Mouse (Mus musculus): ENCODE data around the gene Zfp61. TPM values are rescaled to one million over a fixed set of nuclear protein-coding genes. Genes with fewer than 3 reads are reported as not detected.
A peak's percentile ranks its signal among the peaks of the same experiment; 100 is the strongest.

The Zfp61 gene
- total and polyA plus RNA-seq, 3 experiments, result 9.9 to 15.3 TPM; not detected in 1

- no peaks in the 10 kb centered on the region for H3K36me3 ChIP-seq (ENCODE audit: control insufficient read depth in 1 of 2, insufficient read depth in 2 of 2, low read length in 2 of 2)
- no peaks in the 10 kb centered on the region for H3K9me3 ChIP-seq (replicated peaks; ENCODE audit: insufficient read depth, low read length)
- peaks cover 0 to 6% of the 10 kb centered on the region in 2 experiments; a peak in 2 of 4 replicates for H3K27me3 ChIP-seq (ENCODE audit: control insufficient read depth in 1 of 2, insufficient read depth in 2 of 2, low read length in 2 of 2)
- H3K27ac ChIP-seq (ENCODE audit: control insufficient read depth, low read depth, low read length), result no peak overlapping the region
- H3K9ac ChIP-seq (ENCODE audit: control insufficient read depth, low read depth, low read length, poor library complexity, severe bottlenecking), result no peak overlapping the region
- H3K79me2 ChIP-seq (ENCODE audit: control insufficient read depth, insufficient read depth, low read length, poor library complexity), result no peaks in the 10 kb centered on the region
- H3K4me1 ChIP-seq (ENCODE audit: control insufficient read depth in 1 of 2, insufficient read depth in 2 of 2, low read length in 2 of 2), result no peaks in the 10 kb centered on the region
- H3K4me3 ChIP-seq (ENCODE audit: control insufficient read depth in 1 of 2, insufficient read depth in 1 of 2, low read depth in 2 of 2, low read length in 2 of 2), result no peak overlapping the region
- TF ChIP-seq ETS1 (IDR thresholded peaks at IDR 0.05; ENCODE audit: low read depth, low read length) (no peak), MXI1 (IDR thresholded peaks at IDR 0.05; ENCODE audit: low read depth, low read length) (no peak), TAL1 (IDR thresholded peaks at IDR 0.05; ENCODE audit: low read length) (no peak), CTCF (IDR thresholded peaks at IDR 0.05 in 2 of 3, conservative IDR thresholded peaks at IDR 0.05 in 1 of 3; ENCODE audit: control insufficient read depth in 1 of 3, insufficient read depth in 1 of 3, low read depth in 2 of 3, low read length in 3 of 3, poor library complexity in 1 of 3, severe bottlenecking in 1 of 3) (peak; percentile 18 to 58 (median 43); a peak in 5 of 6 replicates), CHD1 (IDR thresholded peaks at IDR 0.05; ENCODE audit: low read depth, low read length) (no peak), E2F4 (IDR thresholded peaks at IDR 0.05; ENCODE audit: borderline replicate concordance, low read depth, low read length) (no peak), ZC3H11A (IDR thresholded peaks at IDR 0.05; ENCODE audit: low read depth, low read length) (no peak), POLR2AphosphoS5 (IDR thresholded peaks at IDR 0.05; ENCODE audit: borderline replicate concordance, low read depth, low read length) (no peak), MYC (IDR thresholded peaks at IDR 0.05; ENCODE audit: low read depth, low read length) (no peak), NRF1 (IDR thresholded peaks at IDR 0.05; ENCODE audit: insufficient read depth, low read depth, low read length, poor library complexity, severe bottlenecking) (no peak), GABPA (IDR thresholded peaks at IDR 0.05; ENCODE audit: low read depth, low read length) (no peak), TCF12 (IDR thresholded peaks at IDR 0.05; ENCODE audit: low read depth, low read length) (no peak), ZMIZ1 (IDR thresholded peaks at IDR 0.05; ENCODE audit: low read depth, low read length) (no peak), MAFK (IDR thresholded peaks at IDR 0.05; ENCODE audit: borderline replicate concordance, low read depth, low read length) (no peak), ELF1 (IDR thresholded peaks at IDR 0.05; ENCODE audit: low read depth, low read length) (no peak), EP300 (IDR thresholded peaks at IDR 0.05; ENCODE audit: low read depth in 1 of 2, low read length in 2 of 2) (no peak), RAD21 (IDR thresholded peaks at IDR 0.05; ENCODE audit: low read depth, low read length) (peak; percentile 14)
- DNase-seq (ENCODE audit: low read depth, low spot score), result no peak
Measured at GRCm38 (mm10) chr7:24346444-24346843, 45.4 kb upstream of the Zfp61 start.

GRCm38 (mm10) chr7:24343701-24344272 lies 42.8 kb upstream of the Zfp61 start:
- Histone ChIP-seq H3K79me2 (ENCODE audit: control insufficient read depth, insufficient read depth, low read length, poor library complexity) (no peaks in the 10 kb centered on the region), H3K27ac (ENCODE audit: control insufficient read depth, low read depth, low read length) (no peak overlapping the region), H3K9me3 (replicated peaks; ENCODE audit: insufficient read depth, low read length) (no peaks in the 10 kb centered on the region), H3K9ac (ENCODE audit: control insufficient read depth, low read depth, low read length, poor library complexity, severe bottlenecking) (no peak overlapping the region), H3K27me3 (ENCODE audit: control insufficient read depth in 1 of 2, insufficient read depth in 2 of 2, low read length in 2 of 2) (peaks cover 0 to 3% of the 10 kb centered on the region in 2 experiments; a peak in 2 of 4 replicates), H3K36me3 (ENCODE audit: control insufficient read depth in 1 of 2, insufficient read depth in 2 of 2, low read length in 2 of 2) (no peaks in the 10 kb centered on the region), H3K4me3 (ENCODE audit: control insufficient read depth in 1 of 2, insufficient read depth in 1 of 2, low read depth in 2 of 2, low read length in 2 of 2) (no peak overlapping the region), H3K4me1 (ENCODE audit: control insufficient read depth in 1 of 2, insufficient read depth in 2 of 2, low read length in 2 of 2) (no peaks in the 10 kb centered on the region)
- no peak for DNase-seq (ENCODE audit: low read depth, low spot score)
- TF ChIP-seq POLR2AphosphoS2 (IDR thresholded peaks at IDR 0.05; ENCODE audit: low read length) (no peak), RAD21 (IDR thresholded peaks at IDR 0.05; ENCODE audit: low read depth, low read length) (no peak), BHLHE40 (IDR thresholded peaks at IDR 0.05; ENCODE audit: borderline replicate concordance, low read depth, low read length) (no peak), MYB (IDR thresholded peaks at IDR 0.05; ENCODE audit: low read depth, low read length) (no peak), MYC (IDR thresholded peaks at IDR 0.05; ENCODE audit: low read depth, low read length) (no peak), MAX (IDR thresholded peaks at IDR 0.05; ENCODE audit: low read length) (no peak), USF2 (IDR thresholded peaks at IDR 0.05; ENCODE audit: borderline replicate concordance in 1 of 2, insufficient read depth in 1 of 2, low read depth in 1 of 2, low read length in 2 of 2) (no peak)
